Mouse (Mus musculus) lung, embryonic 16.5 days (tissue): Measurements from ENCODE around the gene Plpp2. TPM values are rescaled to one million over a fixed set of nuclear protein-coding genes. Genes with fewer than 3 reads are reported as not detected.

Experiments
- ATAC-seq: fragments of 200-750 bp; cut with Nextera tagmentation; 2 replicates; pipeline ENCODE4 v1.8.0; 2017; ENCODE audit warnings: low read depth, mild to moderate bottlenecking, moderate library complexity
- H3K27ac ChIP-seq: fragments of 300-500 bp; sonication (generic); 2 replicates; pipeline ENCODE4 v1.5.1; 2014; ENCODE audit warnings: mild to moderate bottlenecking, control low read depth, low read length
- H3K27me3 ChIP-seq: fragments of 300-500 bp; sonication (generic); 2 replicates; pipeline ENCODE4 v1.6.1; 2014; ENCODE audit warnings: low read depth, low read length, mixed read lengths; ENCODE audit not compliant: control insufficient read depth, insufficient read depth
- H3K36me3 ChIP-seq: fragments of 300-500 bp; sonication (generic); 2 replicates; pipeline ENCODE4 v1.6.1; 2014; ENCODE audit warnings: low read length; ENCODE audit not compliant: control insufficient read depth, insufficient read depth
- H3K4me1 ChIP-seq: fragments of 300-500 bp; sonication (generic); replicated peaks from 2 replicates; pipeline ENCODE4 v1.6.1; 2014; ENCODE audit warnings: low read length, mixed read lengths; ENCODE audit not compliant: control insufficient read depth, insufficient read depth
- H3K4me2 ChIP-seq: fragments of 300-500 bp; sonication (generic); 2 replicates; pipeline ENCODE4 v1.6.1; 2014; ENCODE audit warnings: low read depth, low read length, control low read depth
- H3K4me3 ChIP-seq: fragments of 300-500 bp; sonication (generic); 2 replicates; pipeline ENCODE4 v1.5.1; 2014; ENCODE audit warnings: mild to moderate bottlenecking, low read length, control low read depth
- H3K9ac ChIP-seq: fragments of 300-500 bp; sonication (generic); 2 replicates; pipeline ENCODE4 v1.6.1; 2014; ENCODE audit warnings: low read length, control low read depth
- H3K9me3 ChIP-seq: fragments of 300-500 bp; sonication (generic); 2 replicates; pipeline ENCODE4 v1.6.1; 2016; ENCODE audit warnings: low read length; ENCODE audit not compliant: control insufficient read depth
- WGBS: fragments of 180-500 bp; shearing (Covaris S2); extraction: QIAGEN DNeasy Blood & Tissue Kit; methylation state at CpG from one replicate; pipeline ENCODE4 v1.1.7; 2014; 5-methylcytosine and 5-hydroxymethylcytosine counted together
- polyA plus RNA-seq: library from polyadenylated mRNA; unstranded; fragments of >200 nt; fragmentation: Nextera tagmentation; extraction: Ambion mirVana; gene quantifications from 2 replicates; pipeline ENCODE4 v1.2.1, GENCODE M21; 2015

Gene Plpp2
- 32.9 and 34.4 TPM in 2 replicates for polyA plus RNA-seq

DNA sequence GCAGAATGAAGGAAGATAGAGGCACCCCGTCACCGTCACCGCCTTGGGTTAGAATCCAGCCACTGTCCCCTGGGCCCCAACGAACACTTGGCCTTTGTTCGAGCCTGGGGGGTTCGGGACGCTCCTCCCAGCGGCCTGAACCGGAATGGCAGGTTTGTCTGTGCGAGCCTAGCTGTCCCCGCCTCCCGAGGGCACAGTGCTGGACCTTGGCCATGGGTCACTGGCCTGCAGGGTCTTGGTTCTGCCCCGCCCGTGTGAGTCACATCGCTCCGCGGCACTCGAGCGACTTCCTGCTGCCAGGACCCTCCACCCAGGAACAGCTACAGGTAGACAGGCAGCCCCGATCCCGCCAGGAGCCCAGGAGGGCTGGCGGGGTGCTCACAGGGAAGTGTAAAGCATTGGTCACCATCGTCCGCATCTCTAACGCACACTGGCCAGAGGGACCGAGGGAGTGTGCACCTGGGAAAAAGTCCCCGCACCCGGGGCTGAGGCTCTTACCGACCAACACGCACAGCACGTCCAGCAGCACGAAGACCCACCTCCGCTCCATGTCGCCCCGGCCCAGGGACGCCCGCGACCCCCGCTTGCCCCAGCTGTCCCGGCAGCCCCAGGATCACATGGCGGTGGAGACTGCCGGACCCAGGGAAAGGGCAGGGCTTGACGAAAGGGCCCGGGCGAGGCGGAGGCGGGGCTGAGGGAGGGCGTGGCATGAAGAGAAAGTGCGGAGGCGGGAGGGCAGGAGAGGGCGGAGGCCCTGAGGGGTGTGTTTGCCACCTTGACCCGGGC, at the start of gene Plpp2:
Plpp2 (minus strand) TSS at position 671 of the 786 bp plus-strand sequence.
- WGBS: under 1% methylated on average over 50 of the region's 52 CpGs
- H3K9ac ChIP-seq: peak within 1 kb of the TSS; percentile 72
- ATAC-seq: peak; percentile 88
- H3K36me3 ChIP-seq: peaks cover 6% of the 10 kb centered on the region; the same call in 1 of the 2 replicates
- H3K27me3 ChIP-seq: no peaks in the 10 kb centered on the region
- peak within 1 kb of the TSS; percentile 74 for H3K4me3 ChIP-seq
- H3K27ac ChIP-seq: peak within 1 kb of the TSS; percentile 88
- H3K4me2 ChIP-seq: peak within 1 kb of the TSS; percentile 97
- peaks cover 10% of the 10 kb centered on the region for H3K4me1 ChIP-seq
- H3K9me3 ChIP-seq: no peaks in the 10 kb centered on the region

DNA sequence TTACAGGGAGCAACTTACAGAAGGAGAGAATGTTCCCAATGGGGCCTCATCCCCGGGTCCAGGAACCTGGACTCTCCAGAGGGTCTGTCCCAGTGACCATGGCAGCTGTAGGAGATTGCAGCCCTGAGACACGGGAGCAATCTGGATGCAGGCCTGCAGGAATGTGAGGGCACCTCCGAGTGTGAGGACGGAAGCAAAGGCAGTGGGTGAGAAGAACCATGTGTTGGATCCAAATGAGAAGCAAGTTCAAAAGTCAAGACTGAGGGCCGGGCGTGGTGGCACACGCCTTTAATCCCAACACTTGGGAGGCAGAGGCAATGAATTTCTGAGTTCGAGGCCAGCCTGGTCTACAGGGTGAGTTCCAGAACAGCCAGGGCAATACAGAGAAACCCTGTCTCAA, 47.9 kb upstream of the Plpp2 start:
- WGBS: 81% methylated on average over 8 of the region's 8 CpGs
- Histone ChIP-seq H3K4me1 (no peaks in the 10 kb centered on the region), H3K27me3 (no peaks in the 10 kb centered on the region), H3K27ac (no peak overlapping the region), H3K4me2 (no peak overlapping the region), H3K9ac (no peak overlapping the region), H3K9me3 (no peaks in the 10 kb centered on the region), H3K4me3 (no peak overlapping the region), H3K36me3 (no peaks in the 10 kb centered on the region)
- ATAC-seq: no peak

DNA sequence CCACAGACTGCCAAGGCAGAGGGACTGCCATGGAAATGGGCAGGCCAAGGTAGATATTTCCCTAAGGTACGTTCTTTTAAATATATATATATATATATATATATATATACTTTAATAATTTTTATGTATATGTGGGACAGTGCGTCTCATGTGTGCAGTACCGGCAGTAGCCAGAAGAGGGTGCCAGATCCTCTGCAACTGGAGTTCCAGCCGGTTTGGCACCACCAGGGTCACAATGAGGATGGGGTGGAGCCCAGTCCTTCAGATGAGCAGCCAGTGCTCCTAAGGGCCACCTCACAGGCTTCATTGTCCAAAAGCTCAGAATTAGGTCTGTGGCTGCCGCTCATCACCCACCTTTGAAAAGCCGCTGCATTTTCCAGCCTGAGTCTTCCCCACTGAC, 47.2 kb upstream of the Plpp2 start:
- H3K36me3 ChIP-seq: no peaks in the 10 kb centered on the region
- no peak overlapping the region for H3K4me3 ChIP-seq
- H3K4me1 ChIP-seq: no peaks in the 10 kb centered on the region
- H3K27me3 ChIP-seq: no peaks in the 10 kb centered on the region
- no peak for ATAC-seq
- no peak overlapping the region for H3K4me2 ChIP-seq
- no peaks in the 10 kb centered on the region for H3K9me3 ChIP-seq
- H3K27ac ChIP-seq: no peak overlapping the region
- no peak overlapping the region for H3K9ac ChIP-seq
- 45% methylated on average over 6 of the region's 6 CpGs for WGBS

DNA sequence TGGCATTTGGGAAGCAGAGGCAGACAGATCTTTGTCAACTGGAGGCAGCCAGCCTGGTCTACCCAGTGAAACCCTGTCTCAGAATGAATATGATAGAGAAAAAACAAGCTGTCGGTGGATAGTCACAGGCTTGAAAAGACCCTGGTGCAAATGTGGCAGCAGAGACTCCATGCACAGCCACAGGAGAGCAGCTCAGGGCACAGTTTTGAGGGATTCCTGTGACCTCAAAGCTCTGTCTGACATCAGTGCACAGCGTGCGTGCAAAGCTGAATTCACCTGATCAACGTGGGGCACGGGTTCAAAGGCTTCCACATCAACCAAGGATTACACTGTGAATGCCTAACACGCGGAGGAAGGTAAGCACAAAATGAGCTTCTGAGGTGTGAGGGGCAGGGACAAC, 46.8 kb upstream of the Plpp2 start:
- H3K27ac ChIP-seq: no peak overlapping the region
- H3K27me3 ChIP-seq: no peaks in the 10 kb centered on the region
- no peaks in the 10 kb centered on the region for H3K4me1 ChIP-seq
- WGBS: 66% methylated on average over 7 of the region's 7 CpGs
- no peak for ATAC-seq
- no peaks in the 10 kb centered on the region for H3K36me3 ChIP-seq
- no peaks in the 10 kb centered on the region for H3K9me3 ChIP-seq
- H3K9ac ChIP-seq: no peak overlapping the region
- H3K4me3 ChIP-seq: no peak overlapping the region
- H3K4me2 ChIP-seq: no peak overlapping the region

- no peak overlapping the region for H3K27ac ChIP-seq
- no peak overlapping the region for H3K9ac ChIP-seq
- no peak overlapping the region for H3K4me3 ChIP-seq
- H3K27me3 ChIP-seq: no peaks in the 10 kb centered on the region
- no peak overlapping the region for H3K4me2 ChIP-seq
- no peaks in the 10 kb centered on the region for H3K36me3 ChIP-seq
- H3K9me3 ChIP-seq: no peaks in the 10 kb centered on the region
- WGBS: 74% methylated on average over 12 of the region's 12 CpGs
- ATAC-seq: no peak
- no peaks in the 10 kb centered on the region for H3K4me1 ChIP-seq
Observed at GRCm38 (mm10) chr10:79579781-79580180, 46.2 kb upstream of the Plpp2 start.

GRCm38 (mm10) chr10:79578891-79579290, 45.3 kb upstream of the Plpp2 start:
- WGBS: 72% methylated on average over 7 of the region's 7 CpGs

DNA sequence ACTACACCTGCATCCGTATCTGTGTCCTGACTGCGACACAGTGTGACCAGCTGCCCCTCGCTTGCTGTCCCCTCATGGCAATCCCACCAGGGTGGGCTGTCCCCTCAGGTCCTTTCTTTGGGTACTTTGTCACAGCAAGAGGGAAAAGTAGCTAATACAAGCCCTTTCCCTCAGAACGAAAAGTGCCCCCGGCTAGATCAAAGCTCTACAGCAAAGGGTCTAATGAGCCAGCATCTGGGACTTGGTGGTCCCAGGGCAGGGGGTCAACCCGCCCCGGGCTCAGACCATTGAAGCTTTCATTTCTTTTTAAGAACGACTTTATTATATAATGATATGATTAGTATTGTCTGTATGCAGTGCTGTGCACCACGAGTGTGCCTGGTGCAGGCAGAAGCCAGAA, 44.7 kb upstream of the Plpp2 start:
- Histone ChIP-seq H3K27me3 (no peaks in the 10 kb centered on the region), H3K9me3 (no peaks in the 10 kb centered on the region), H3K36me3 (no peaks in the 10 kb centered on the region), H3K27ac (no peak overlapping the region), H3K4me1 (no peaks in the 10 kb centered on the region), H3K4me3 (no peak overlapping the region), H3K9ac (no peak overlapping the region), H3K4me2 (no peak overlapping the region)
- WGBS: 64% methylated on average over 9 of the region's 9 CpGs
- ATAC-seq: no peak

More at GRCm38 (mm10) chr10:79578891-79579290, 45.3 kb upstream of the Plpp2 start:
- no peak overlapping the region for H3K4me3 ChIP-seq
- no peak for ATAC-seq
- H3K9me3 ChIP-seq: no peaks in the 10 kb centered on the region
- no peaks in the 10 kb centered on the region for H3K4me1 ChIP-seq
- no peaks in the 10 kb centered on the region for H3K27me3 ChIP-seq
- no peak overlapping the region for H3K4me2 ChIP-seq
- H3K36me3 ChIP-seq: no peaks in the 10 kb centered on the region
- no peak overlapping the region for H3K27ac ChIP-seq
- no peak overlapping the region for H3K9ac ChIP-seq

- no peaks in the 10 kb centered on the region for H3K9me3 ChIP-seq
- H3K9ac ChIP-seq: no peak overlapping the region
- 75% methylated on average over 4 of the region's 4 CpGs for WGBS
- H3K27ac ChIP-seq: no peak overlapping the region
- H3K4me2 ChIP-seq: no peak overlapping the region
- no peaks in the 10 kb centered on the region for H3K36me3 ChIP-seq
- no peak overlapping the region for H3K4me3 ChIP-seq
- no peaks in the 10 kb centered on the region for H3K4me1 ChIP-seq
- no peaks in the 10 kb centered on the region for H3K27me3 ChIP-seq
- ATAC-seq: no peak
Observed at GRCm38 (mm10) chr10:79577376-79577775, 43.8 kb upstream of the Plpp2 start.

- WGBS: 64% methylated on average over 6 of the region's 6 CpGs
- Histone ChIP-seq H3K27me3 (no peaks in the 10 kb centered on the region), H3K4me3 (no peak overlapping the region), H3K4me1 (no peaks in the 10 kb centered on the region), H3K9me3 (no peaks in the 10 kb centered on the region), H3K4me2 (no peak overlapping the region), H3K27ac (no peak overlapping the region), H3K9ac (no peak overlapping the region), H3K36me3 (no peaks in the 10 kb centered on the region)
- no peak for ATAC-seq
Observed at GRCm38 (mm10) chr10:79575754-79576153, 42.2 kb upstream of the Plpp2 start.
